Comparison of ENCODE assay signal across 12 mouse cellular contexts in genomic region chr5:91282969-91283368, GRCm38 (mm10).
DNase-seq lines count a peak whose midpoint lies in the region; ATAC-seq lines count a peak whose summit lies in the region.
"Had no signal": no experiment of that assay in that cellular context is flagged by ENCODE, and none has a peak within 500 bp of the region (broad histone marks: within the 10 kb centered on the region; RNA-seq: fewer than 3 reads in every experiment).

No protein-coding gene starts in this region.

- intact Hi-C loops in gastrocnemius, postnatal 14 days (cut with DNase I; ENCODE audit: low total_unique reads): no loop called here

- no peak overlapping the region for H3K27ac ChIP-seq in forebrain, embryonic 10.5 days
- H3K27ac ChIP-seq: gastrocnemius, adult 2 months; limb, embryonic 10.5 days; neural tube, embryonic 12.5 days had no signal

- no peaks in the 10 kb centered on the region for H3K27me3 ChIP-seq in forebrain, embryonic 10.5 days (ENCODE audit: poor library complexity, severe bottlenecking)
- H3K27me3 ChIP-seq: neural tube, embryonic 12.5 days had no signal

- H3K36me3 ChIP-seq in forebrain, embryonic 10.5 days (replicated peaks): no peaks in the 10 kb centered on the region
- H3K36me3 ChIP-seq: limb, embryonic 10.5 days; neural tube, embryonic 12.5 days had no signal

- peak; percentile 3 for DNase-seq in adrenal gland, postnatal 14 days
- no peak for DNase-seq in adrenal gland, adult 18-20 months (ENCODE audit: low spot score in 2 of 2)
- DNase-seq in CD4-positive, CD25-positive, alpha-beta regulatory T cell, adult 2 months (ENCODE audit: low read depth, low spot score): peak; percentile 6
- no peak for DNase-seq in gastrocnemius, postnatal 25 days
- DNase-seq in forebrain, embryonic 10.5 days (ENCODE audit: extremely low spot score, low spot score): no peak
- DNase-seq in gastrocnemius, postnatal 14 days: no peak
- DNase-seq: gastrocnemius, adult 2 months; kidney, adult 18-20 months had no signal

- no peaks in the 10 kb centered on the region for H3K9me3 ChIP-seq in forebrain, embryonic 10.5 days
- H3K9me3 ChIP-seq: limb, embryonic 10.5 days; neural tube, embryonic 12.5 days had no signal

- 91% methylated on average over 7 of the region's 7 CpGs for WGBS in forebrain, embryonic 10.5 days

- peak; percentile 82 to 93 for ATAC-seq in hematopoietic stem cell, adult 5-6 weeks (replicated peaks in 1 of 2; ENCODE audit: insufficient read depth in 1 of 2, low FRiP score in 2 of 2, low TSS enrichment in 1 of 2, low read depth in 1 of 2, poor library complexity in 2 of 2, severe bottlenecking in 2 of 2)
- ATAC-seq in megakaryocyte, adult 5-6 weeks (ENCODE audit: poor library complexity, severe bottlenecking): peak; percentile 83

- no peaks in the 10 kb centered on the region for H3K4me1 ChIP-seq in forebrain, embryonic 10.5 days
- H3K4me1 ChIP-seq: limb, embryonic 10.5 days; neural tube, embryonic 12.5 days had no signal

- H3K4me3 ChIP-seq in forebrain, embryonic 10.5 days: no peak overlapping the region
- H3K4me3 ChIP-seq: gastrocnemius, adult 2 months; limb, embryonic 10.5 days; neural tube, embryonic 12.5 days had no signal

Comparison
In these comparisons a context has a peak if more than half of its experiments do, and no peak if none do; other contexts are left out.
1. DNase-seq: peak in adrenal gland, postnatal 14 days (single experiment) and CD4-positive, CD25-positive, alpha-beta regulatory T cell, adult 2 months (single experiment); none in adrenal gland, adult 18-20 months (0 of 2), gastrocnemius, postnatal 25 days (single experiment), forebrain, embryonic 10.5 days (single experiment) and gastrocnemius, postnatal 14 days (single experiment).